Mouse (Mus musculus) liver (tissue): ENCODE results near the gene Frmd4a.
"Not testable (repeated sequence)": the region's sequence is repeated elsewhere in the genome, so short reads cannot be mapped to it uniquely, and the experiment has no call there.

Experiments used
- DNase-seq: peaks from one replicate; pipeline ENCODE4 v3.0.0-alpha.2; 2020; ENCODE audit warnings: mixed read lengths

Gene Frmd4a

GRCm38 (mm10) chr2:4293726-4294125, 276.2 kb downstream of the Frmd4a start:
- no peak for DNase-seq

DNA sequence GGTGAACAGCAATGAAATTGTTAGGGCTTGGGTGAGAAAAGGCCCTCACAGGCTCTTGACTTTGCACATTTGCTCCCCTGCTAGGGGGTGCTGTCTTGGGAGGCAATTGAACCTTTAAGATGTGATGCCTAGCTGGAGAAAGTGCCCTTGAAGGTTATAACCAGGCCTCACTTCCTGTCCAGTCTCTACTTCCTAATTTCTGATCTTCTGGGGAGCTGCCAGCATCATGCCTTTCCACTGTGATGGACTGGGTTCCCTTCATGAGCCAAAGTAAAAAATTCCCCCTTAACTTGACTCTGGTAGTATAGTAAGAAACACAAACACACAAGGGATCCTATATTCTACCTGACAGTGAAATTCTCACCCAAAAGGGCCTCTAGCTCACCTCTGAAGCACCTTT, 278.1 kb downstream of the Frmd4a start:
- no peak for DNase-seq

- no peak for DNase-seq
Measured at GRCm38 (mm10) chr2:4296881-4297280, 279.4 kb downstream of the Frmd4a start.

DNA sequence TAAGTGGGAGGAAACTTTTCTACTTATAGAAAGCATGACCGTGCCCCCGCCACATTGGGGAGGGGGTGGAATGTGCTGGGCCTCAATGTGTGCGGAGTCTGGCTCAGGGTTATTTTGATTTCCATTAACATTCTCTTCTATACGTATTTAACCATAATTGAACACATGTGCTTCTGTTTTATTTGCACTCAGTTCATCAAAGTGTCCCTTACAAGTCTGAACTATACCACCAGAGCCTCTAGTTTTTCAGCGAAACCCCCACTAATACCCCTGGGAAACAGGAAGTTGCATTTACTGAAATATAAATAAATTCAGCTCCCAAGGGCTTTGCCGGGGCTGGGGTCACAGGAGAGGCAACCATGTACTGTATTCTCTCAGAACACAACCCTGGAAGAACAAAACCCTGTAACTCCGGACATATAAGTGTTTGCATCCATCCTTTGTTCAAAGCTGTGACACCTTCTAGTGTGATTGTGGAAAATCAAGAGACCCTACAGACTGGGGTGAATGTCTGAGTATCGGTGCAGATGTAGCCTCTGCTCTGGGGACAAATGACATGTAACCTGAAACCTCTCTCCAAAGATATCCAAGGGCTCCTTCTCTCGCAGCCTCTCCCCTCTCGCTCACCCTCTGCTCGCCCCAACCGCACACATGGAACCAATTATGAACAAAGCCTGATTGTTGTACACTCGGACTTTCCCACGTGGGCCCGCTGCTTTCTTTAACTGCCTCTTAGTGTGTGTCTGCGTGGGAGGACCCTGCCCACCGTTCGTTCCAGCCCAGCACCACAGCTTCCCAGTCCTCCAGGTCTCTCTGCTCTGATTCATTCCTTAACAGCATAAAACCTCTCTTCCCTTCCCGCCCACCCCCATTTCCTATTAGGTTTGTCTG, 281.1 kb downstream of the Frmd4a start:
- DNase-seq, result peak; percentile 41

DNA sequence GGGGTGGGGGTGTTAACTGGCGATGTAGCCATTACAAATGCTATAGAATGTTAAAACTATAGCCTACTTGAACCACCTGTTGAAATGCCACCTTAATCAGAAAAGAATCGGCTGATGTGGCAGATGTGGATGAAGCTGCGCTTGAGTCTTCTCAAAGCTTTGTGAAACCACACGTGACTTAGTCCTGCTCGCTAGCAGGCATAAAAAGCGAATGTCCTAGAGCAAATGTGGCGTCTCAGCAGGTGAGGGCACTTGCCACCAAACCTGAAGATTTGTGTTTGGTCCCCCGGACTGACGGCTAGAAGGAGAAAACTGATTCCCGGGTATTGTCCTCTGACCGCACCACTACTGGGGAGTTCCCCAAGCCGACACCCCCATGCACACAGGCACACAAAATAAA, 282.1 kb downstream of the Frmd4a start:
- DNase-seq, result no peak

DNA sequence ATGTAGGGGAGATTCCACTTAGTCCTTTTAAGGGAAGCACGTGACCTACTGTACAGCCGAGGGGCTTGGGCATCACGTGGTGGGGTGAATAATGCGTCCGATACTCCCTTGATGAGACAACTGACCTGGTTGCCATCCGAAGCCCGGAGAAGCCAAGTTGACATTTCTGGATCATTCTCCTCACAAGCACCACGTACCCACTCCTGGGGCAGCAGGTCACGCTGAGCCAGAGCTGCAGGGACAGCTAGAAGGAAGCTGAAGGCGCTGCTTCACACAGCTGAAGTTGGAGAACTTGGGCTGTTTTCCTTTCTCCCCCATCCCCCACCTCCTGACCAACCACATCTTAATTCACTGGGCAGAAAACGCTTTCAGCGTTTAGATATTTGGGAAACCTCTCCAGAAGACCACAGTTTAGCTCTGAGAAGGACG, 282.9 kb downstream of the Frmd4a start:
- peak; percentile 11 for DNase-seq

DNA sequence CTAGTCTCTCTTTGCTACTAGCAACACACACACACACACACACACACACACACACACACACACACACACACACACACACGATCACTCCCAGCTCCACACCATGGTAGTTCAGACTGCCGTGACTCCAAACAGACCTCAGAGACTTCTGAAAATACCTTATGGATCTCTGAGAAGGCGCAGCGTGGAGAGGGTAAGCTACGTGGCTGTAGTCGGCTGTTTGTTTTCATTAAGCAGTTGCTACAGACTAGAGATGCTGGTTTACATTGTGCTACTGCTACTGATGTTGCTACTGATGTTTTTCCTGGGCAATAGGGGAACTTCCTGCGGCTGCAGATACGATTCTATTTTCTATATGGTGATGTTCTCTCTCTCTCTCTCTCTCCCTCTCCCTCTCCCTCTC, 283.3 kb downstream of the Frmd4a start:
- DNase-seq, result no peak

- no peak for DNase-seq
Measured at GRCm38 (mm10) chr2:4301256-4301655, 283.7 kb downstream of the Frmd4a start.

GRCm38 (mm10) chr2:4301692-4302091, 284.2 kb downstream of the Frmd4a start:
- no peak for DNase-seq

GRCm38 (mm10) chr2:4302119-4302518, 284.6 kb downstream of the Frmd4a start:
- no peak for DNase-seq

GRCm38 (mm10) chr2:4307076-4307475, 289.6 kb downstream of the Frmd4a start:
- no peak for DNase-seq

GRCm38 (mm10) chr2:4314545-4314944, 297.0 kb downstream of the Frmd4a start:
- no peak for DNase-seq

- DNase-seq, result no peak
Measured at GRCm38 (mm10) chr2:4316589-4316988, 299.1 kb downstream of the Frmd4a start.

DNA sequence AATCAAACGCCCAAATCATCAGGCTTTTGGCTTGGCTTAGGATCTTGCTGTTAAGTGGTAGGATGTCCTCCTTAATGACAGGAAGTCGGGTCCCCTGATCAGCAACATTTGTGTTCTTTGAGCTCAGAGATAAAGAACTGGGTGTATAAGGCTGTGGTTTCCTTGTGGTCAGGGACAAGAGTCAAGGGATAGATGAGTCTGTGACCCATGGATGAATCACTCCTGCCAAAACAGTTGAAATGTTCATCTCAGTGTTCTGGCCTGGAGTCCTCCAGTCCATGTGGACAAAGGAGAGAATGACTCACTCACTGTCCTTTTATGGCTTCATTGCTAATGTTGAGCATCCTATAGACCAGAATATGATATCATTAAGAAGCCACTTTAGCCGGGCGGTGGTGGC, 300.6 kb downstream of the Frmd4a start:
- no peak for DNase-seq

DNA sequence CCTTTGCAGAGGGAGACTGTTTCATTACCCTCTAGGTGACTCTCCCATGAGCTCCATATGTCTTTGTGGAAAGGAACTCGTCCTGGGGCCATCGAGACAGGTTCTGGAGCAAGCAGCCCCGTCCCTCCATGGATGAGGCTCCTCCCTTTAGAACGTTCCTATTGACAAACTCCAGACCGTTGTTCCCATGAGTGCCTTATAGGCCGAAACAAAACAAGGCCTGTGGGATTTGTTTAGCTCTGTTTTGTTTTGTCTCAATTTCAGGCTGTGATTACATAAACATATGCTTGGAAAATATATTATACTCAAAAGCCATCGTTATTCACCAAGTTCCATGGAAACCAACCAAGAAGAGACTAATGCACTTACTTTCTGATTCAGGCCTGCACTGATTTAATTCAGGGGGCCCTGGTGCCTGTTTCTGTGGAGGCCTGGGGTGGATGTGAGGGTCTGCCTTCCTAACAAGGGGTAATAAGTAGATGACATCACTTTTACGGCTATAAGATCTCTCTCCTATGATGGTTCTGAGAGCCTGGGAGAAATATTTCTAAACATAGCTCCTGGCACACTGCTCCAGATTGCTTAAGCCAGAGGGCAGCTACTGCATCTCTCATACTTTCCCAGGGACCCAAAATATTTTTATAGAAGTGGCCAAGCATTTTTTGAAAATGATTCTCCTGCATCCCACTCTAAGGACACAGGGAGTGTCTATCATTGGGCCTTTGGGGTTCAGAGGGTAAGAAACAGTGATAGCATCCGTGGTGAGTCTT, 308.9 kb downstream of the Frmd4a start:
- DNase-seq, result no peak

- DNase-seq, result no peak
Measured at GRCm38 (mm10) chr2:4327011-4327340, 309.5 kb downstream of the Frmd4a start.

DNA sequence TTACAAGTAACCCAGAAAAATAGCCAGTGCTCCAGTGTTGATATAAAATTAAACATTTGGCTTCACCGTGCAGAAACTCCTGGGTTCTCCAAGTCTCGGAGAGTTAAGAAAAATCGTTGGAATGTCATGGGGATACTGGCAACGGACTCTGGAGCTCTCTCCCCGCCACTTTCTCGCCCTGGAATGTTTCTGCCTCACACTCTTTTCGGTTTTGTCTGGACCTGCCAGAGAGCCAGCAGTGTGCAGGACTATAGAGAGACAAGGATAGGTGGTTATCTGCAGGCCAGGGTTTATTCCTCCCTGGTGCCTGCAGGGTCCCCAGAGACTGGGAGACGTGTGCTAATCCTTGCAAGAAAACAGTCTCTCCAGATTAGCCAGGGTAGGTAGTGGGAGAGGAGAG, 314.9 kb downstream of the Frmd4a start:
- no peak for DNase-seq

GRCm38 (mm10) chr2:4334201-4334600, 316.7 kb downstream of the Frmd4a start:
- DNase-seq, result no peak

DNA sequence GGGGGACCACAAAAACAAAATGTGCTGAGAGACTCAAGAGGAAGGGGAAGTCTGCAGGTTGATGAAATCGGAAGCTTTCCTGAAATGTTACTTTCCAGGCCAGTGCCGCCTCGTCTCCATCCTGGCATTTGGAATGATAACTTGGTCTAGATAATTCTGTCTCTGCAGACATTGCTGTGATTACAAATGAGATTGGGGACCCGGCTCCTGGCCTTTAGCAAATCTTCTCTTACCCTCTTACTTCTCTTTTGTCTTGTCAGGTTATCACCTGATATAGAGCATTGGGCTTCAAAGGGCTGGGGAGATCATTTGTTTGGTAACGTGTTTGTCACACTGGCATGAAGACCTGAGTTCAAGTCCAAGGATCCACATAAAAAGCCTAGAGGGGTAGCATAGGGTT, 317.4 kb downstream of the Frmd4a start:
- no peak for DNase-seq

DNA sequence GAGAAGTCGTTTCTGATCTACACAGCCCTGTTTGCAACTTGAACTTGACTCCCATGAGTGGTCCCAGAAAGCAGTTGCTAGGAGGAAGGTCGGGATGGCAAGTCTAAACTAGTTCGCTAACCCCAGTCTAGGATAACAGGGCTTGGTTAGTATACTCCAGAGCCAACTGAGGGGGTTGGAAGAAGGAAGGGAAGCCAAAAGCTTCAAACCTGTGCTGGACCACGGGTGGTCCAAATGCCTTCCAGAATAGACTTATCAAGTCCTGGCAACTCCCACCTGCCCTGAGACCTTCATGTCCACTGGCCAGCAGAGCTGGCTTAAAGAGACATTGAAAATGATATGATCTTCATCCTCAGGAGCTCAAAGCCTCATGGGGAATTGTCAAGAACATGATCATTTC, 318.4 kb downstream of the Frmd4a start:
- no peak for DNase-seq

DNA sequence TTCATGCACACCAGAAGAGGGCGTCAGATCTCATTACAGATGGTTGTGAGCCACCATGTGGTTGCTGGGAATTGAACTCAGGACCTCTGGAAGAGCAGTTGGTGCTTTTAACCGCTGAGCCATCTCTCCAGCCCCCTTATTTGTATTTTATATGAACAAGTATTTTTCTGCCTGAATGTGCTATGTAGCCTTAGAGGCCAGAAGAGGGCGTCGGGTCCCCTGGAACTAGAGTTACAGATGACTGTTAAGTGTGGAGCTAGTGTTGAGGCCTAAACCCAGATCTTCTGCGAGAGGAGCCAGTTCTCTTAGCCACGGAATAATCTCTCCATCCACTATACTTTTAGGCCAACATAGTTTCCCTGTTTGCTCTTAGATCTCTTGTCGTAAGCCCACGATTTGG, 320.8 kb downstream of the Frmd4a start:
- DNase-seq, result not testable (repeated sequence)

GRCm38 (mm10) chr2:4339128-4339527, 321.6 kb downstream of the Frmd4a start:
- no peak for DNase-seq

DNA sequence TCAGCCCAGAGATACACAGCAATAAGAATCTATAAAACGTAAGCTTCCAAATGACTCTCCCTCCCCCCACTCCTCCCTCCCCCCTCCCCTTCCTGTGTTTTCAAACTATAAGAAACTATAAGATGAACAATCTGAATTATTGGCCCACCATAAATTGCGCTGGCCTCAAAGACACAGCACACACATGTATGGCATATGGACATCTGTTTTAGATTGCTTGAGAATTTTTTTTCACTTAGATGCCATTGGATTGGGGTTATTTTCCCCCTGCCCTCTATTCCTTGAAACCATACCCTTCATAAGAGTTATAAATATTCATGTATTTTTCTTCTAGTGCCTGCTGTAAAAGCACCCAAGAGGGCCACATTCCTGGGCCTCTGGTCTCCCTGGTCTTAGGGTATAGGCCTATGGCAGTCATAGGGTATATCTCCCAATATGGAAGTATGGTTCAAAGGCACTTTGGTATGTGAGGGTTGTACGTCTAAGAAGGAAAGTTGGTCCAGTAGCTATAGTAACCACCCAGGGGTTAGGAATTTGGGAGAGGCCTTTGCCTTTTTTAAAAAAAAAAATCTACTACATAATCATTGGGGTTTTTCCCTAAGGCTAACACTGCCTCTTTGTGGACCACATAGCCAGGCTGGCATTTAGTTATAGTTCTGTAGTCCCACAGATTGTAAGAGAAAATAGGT, 322.2 kb downstream of the Frmd4a start:
- no peak for DNase-seq

GRCm38 (mm10) chr2:4340378-4340777, 322.9 kb downstream of the Frmd4a start:
- no peak for DNase-seq
